ENCODE assay signal across 21 mouse cellular contexts in genomic region chr3:85184916-85185315, GRCm38 (mm10).
"Had no signal": no experiment of that assay in that cellular context is flagged by ENCODE, and none has a peak within 500 bp of the region (broad histone marks: within the 10 kb centered on the region; RNA-seq: fewer than 3 reads in every experiment).

No protein-coding gene starts in this region.

- H3K27me3 ChIP-seq: intestine, embryonic 15.5 days; midbrain, embryonic 15.5 days; neural tube, embryonic 12.5 days; neural tube, embryonic 15.5 days had no signal

- H3K4me2 ChIP-seq: intestine, embryonic 15.5 days; liver, embryonic 11.5 days; midbrain, embryonic 15.5 days; neural tube, embryonic 12.5 days; neural tube, embryonic 15.5 days had no signal

- DNase-seq: kidney, adult 11 months; liver, postnatal 0 days; lung, embryonic 14.5 days; right cerebral cortex, adult 18-20 months; right cerebral cortex, postnatal 14 days; right cerebral cortex, postnatal 4 days; thymus, adult 2 months; thymus, postnatal 14 days; thymus, postnatal 4 days had no signal

- ATAC-seq: hindbrain, embryonic 16.5 days; intestine, embryonic 15.5 days; liver, postnatal 0 days; midbrain, embryonic 15.5 days had no signal

- H3K4me3 ChIP-seq: intestine, embryonic 15.5 days; kidney, embryonic 15.5 days; limb, embryonic 13.5 days; midbrain, embryonic 12.5 days; midbrain, embryonic 15.5 days; neural tube, embryonic 12.5 days; neural tube, embryonic 15.5 days had no signal

- H3K9ac ChIP-seq: intestine, embryonic 15.5 days; kidney, embryonic 15.5 days; limb, embryonic 13.5 days; liver, embryonic 14.5 days; liver, postnatal 0 days; lung, embryonic 14.5 days; midbrain, embryonic 12.5 days; midbrain, embryonic 15.5 days; neural tube, embryonic 12.5 days; neural tube, embryonic 15.5 days had no signal

- H3K27ac ChIP-seq: intestine, embryonic 15.5 days; kidney, embryonic 15.5 days; liver, embryonic 14.5 days; macrophage; midbrain, embryonic 15.5 days; neural tube, embryonic 12.5 days; neural tube, embryonic 15.5 days; stomach, postnatal 0 days had no signal

- H3K9me3 ChIP-seq: intestine, embryonic 15.5 days; kidney, embryonic 15.5 days; limb, embryonic 13.5 days; midbrain, embryonic 15.5 days; neural tube, embryonic 12.5 days; neural tube, embryonic 15.5 days had no signal

- H3K36me3 ChIP-seq: intestine, embryonic 15.5 days; kidney, embryonic 15.5 days; limb, embryonic 13.5 days; midbrain, embryonic 12.5 days; midbrain, embryonic 15.5 days; neural tube, embryonic 12.5 days; neural tube, embryonic 15.5 days had no signal
